Mouse (Mus musculus): ENCODE results near the gene Gm525.

Gene Gm525

GRCm38 (mm10) chr11:89073541-89073940 is at the start of gene Gm525:
TSS of gene Gm525 (plus strand) at chr11:89073841.
- 90% methylated on average over 8 of the region's 8 CpGs for WGBS

- 60% methylated on average over 11 of the region's 11 CpGs for WGBS
Measured at GRCm38 (mm10) chr11:89024181-89024881, 49.3 kb upstream of the Gm525 start.

- 82% methylated on average over 3 of the region's 3 CpGs for WGBS
Measured at GRCm38 (mm10) chr11:89025603-89026002, 48.0 kb upstream of the Gm525 start.

- 96% methylated on average over 3 of the region's 3 CpGs for WGBS
Measured at GRCm38 (mm10) chr11:89026117-89026516, 47.5 kb upstream of the Gm525 start.

GRCm38 (mm10) chr11:89027955-89028361 is 45.7 kb upstream of the Gm525 start:
- 67% methylated on average over 10 of the region's 10 CpGs for WGBS

- WGBS = 66% methylated on average over 10 of the region's 10 CpGs
Measured at GRCm38 (mm10) chr11:89028871-89029405, 44.7 kb upstream of the Gm525 start.

GRCm38 (mm10) chr11:89030552-89030951 is 43.1 kb upstream of the Gm525 start:
- 85% methylated on average over 6 of the region's 6 CpGs for WGBS

- WGBS = 60% methylated on average over 1 of the region's 1 CpGs
Measured at GRCm38 (mm10) chr11:89031189-89031588, 42.5 kb upstream of the Gm525 start.

GRCm38 (mm10) chr11:89035552-89035951 is 38.1 kb upstream of the Gm525 start:
- WGBS = 80% methylated on average over 3 of the region's 3 CpGs

GRCm38 (mm10) chr11:89038496-89038895 is 35.1 kb upstream of the Gm525 start:
- 51% methylated on average over 6 of the region's 6 CpGs for WGBS

GRCm38 (mm10) chr11:89039325-89039724 is 34.3 kb upstream of the Gm525 start:
- WGBS = 22% methylated on average over 3 of the region's 3 CpGs

- WGBS = 94% methylated on average over 6 of the region's 7 CpGs
Measured at GRCm38 (mm10) chr11:89041073-89041472, 32.6 kb upstream of the Gm525 start.

- WGBS = 79% methylated on average over 7 of the region's 7 CpGs
Measured at GRCm38 (mm10) chr11:89043046-89043445, 30.6 kb upstream of the Gm525 start.

- 100% methylated on average over 3 of the region's 3 CpGs for WGBS
Measured at GRCm38 (mm10) chr11:89045501-89045900, 28.1 kb upstream of the Gm525 start.

GRCm38 (mm10) chr11:89046021-89046420 is 27.6 kb upstream of the Gm525 start:
- 88% methylated on average over 3 of the region's 3 CpGs for WGBS

GRCm38 (mm10) chr11:89051767-89052166 is 21.9 kb upstream of the Gm525 start:
- 89% methylated on average over 6 of the region's 6 CpGs for WGBS

- WGBS = 38% methylated on average over 13 of the region's 13 CpGs
Measured at GRCm38 (mm10) chr11:89055931-89056690, 17.5 kb upstream of the Gm525 start.

- whole genome bisulfite sequencing = 50% methylated on average over 11 of the region's 11 CpGs
Measured at GRCm38 (mm10) chr11:89058515-89059270, 14.9 kb upstream of the Gm525 start.

GRCm38 (mm10) chr11:89059919-89060422 is 13.7 kb upstream of the Gm525 start:
- 1% methylated on average over 33 of the region's 33 CpGs for WGBS

- WGBS = under 1% methylated on average over 63 of the region's 63 CpGs
Measured at GRCm38 (mm10) chr11:89060423-89061089, 13.1 kb upstream of the Gm525 start.

GRCm38 (mm10) chr11:89061362-89061761 is 12.3 kb upstream of the Gm525 start:
- 69% methylated on average over 7 of the region's 7 CpGs for WGBS

Measured in cerebral cortex, adult 2 months (tissue).